Mouse (Mus musculus): ENCODE measurements around the gene Ppp1r17. TPM values are rescaled to one million over a fixed set of nuclear protein-coding genes. Genes with fewer than 3 reads are reported as not detected.

The Ppp1r17 gene
- total and polyA plus RNA-seq, 3 experiments = not detected

- H3K4me3 ChIP-seq (ENCODE audit: control insufficient read depth in 1 of 2, insufficient read depth in 1 of 2, low read depth in 2 of 2, low read length in 2 of 2) = no peak overlapping the region
These were observed 59.1 kb downstream of the Ppp1r17 start for GRCm38 (mm10) chr6:56076378-56076805.

More at GRCm38 (mm10) chr6:56076378-56076805, 59.1 kb downstream of the Ppp1r17 start:
- DNase-seq (ENCODE audit: low read depth, low spot score) = no peak
- no peaks in the 10 kb centered on the region for H3K36me3 ChIP-seq (ENCODE audit: control insufficient read depth in 1 of 2, insufficient read depth in 2 of 2, low read length in 2 of 2)
- H3K9ac ChIP-seq (ENCODE audit: control insufficient read depth, low read depth, low read length, poor library complexity, severe bottlenecking) = no peak overlapping the region
- H3K27me3 ChIP-seq (ENCODE audit: control insufficient read depth in 1 of 2, insufficient read depth in 2 of 2, low read length in 2 of 2) = no peaks in the 10 kb centered on the region
- no peaks in the 10 kb centered on the region for H3K9me3 ChIP-seq (replicated peaks; ENCODE audit: insufficient read depth, low read length)
- H3K79me2 ChIP-seq (ENCODE audit: control insufficient read depth, insufficient read depth, low read length, poor library complexity) = no peaks in the 10 kb centered on the region
- H3K27ac ChIP-seq (ENCODE audit: control insufficient read depth, low read depth, low read length) = no peak overlapping the region
- TF ChIP-seq POLR2AphosphoS2 (IDR thresholded peaks at IDR 0.05; ENCODE audit: low read length) (no peak), MAFK (IDR thresholded peaks at IDR 0.05; ENCODE audit: borderline replicate concordance, low read depth, low read length) (no peak), ELF1 (IDR thresholded peaks at IDR 0.05; ENCODE audit: low read depth, low read length) (no peak), USF2 (IDR thresholded peaks at IDR 0.05; ENCODE audit: borderline replicate concordance in 1 of 2, insufficient read depth in 1 of 2, low read depth in 1 of 2, low read length in 2 of 2) (no peak), CHD2 (IDR thresholded peaks at IDR 0.05; ENCODE audit: low read length) (no peak), BHLHE40 (IDR thresholded peaks at IDR 0.05; ENCODE audit: borderline replicate concordance, low read depth, low read length) (no peak), GATA1 (IDR thresholded peaks at IDR 0.05; ENCODE audit: low read depth, low read length) (no peak), KAT2A (conservative IDR thresholded peaks at IDR 0.05; ENCODE audit: low read depth, low read length) (no peak), SIN3A (IDR thresholded peaks at IDR 0.05; ENCODE audit: low read length) (no peak), GABPA (IDR thresholded peaks at IDR 0.05; ENCODE audit: low read depth, low read length) (no peak), CTCF (IDR thresholded peaks at IDR 0.05 in 2 of 3, conservative IDR thresholded peaks at IDR 0.05 in 1 of 3; ENCODE audit: control insufficient read depth in 1 of 3, insufficient read depth in 1 of 3, low read depth in 2 of 3, low read length in 3 of 3, poor library complexity in 1 of 3, severe bottlenecking in 1 of 3) (no peak)
- H3K4me1 ChIP-seq (ENCODE audit: control insufficient read depth in 1 of 2, insufficient read depth in 2 of 2, low read length in 2 of 2) = no peaks in the 10 kb centered on the region

Other genes starting within 250 kb of the Ppp1r17 start
- gene Itprid1, start 180.6 kb upstream of the Ppp1r17 start, total RNA-seq (2012; rRNA removed) = not detected in 2 replicates
- not detected for gene Itprid1, start 180.6 kb upstream of the Ppp1r17 start, polyA plus RNA-seq (2012; ENCODE audit: insufficient read depth in 1 of 2, insufficient read length in 2 of 2, low read depth in 1 of 2, low replicate concordance in 2 of 2, missing spikeins in 1 of 2)